ENCODE assay signal across 13 mouse cellular contexts in genomic region chr11:85571040-85571439, GRCm38 (mm10).
DNase-seq lines count a peak whose midpoint lies in the region; ATAC-seq and TF ChIP-seq lines count a peak whose summit lies in the region.
"Had no signal": no experiment of that assay in that cellular context is flagged by ENCODE, and none has a peak within 500 bp of the region (broad histone marks: within the 10 kb centered on the region; RNA-seq: fewer than 3 reads in every experiment).

No protein-coding gene starts in this region.

- TF ChIP-seq CTCF in liver, adult 2 months (IDR thresholded peaks at IDR 0.05; ENCODE audit: low read depth, low read length) = no peak

- H3K27ac ChIP-seq in heart, embryonic 13.5 days (replicated peaks) = peak overlapping the region; percentile 82
- H3K27ac ChIP-seq in heart, embryonic 11.5 days (ENCODE audit: low read depth, low read length) = no peak overlapping the region
- peak overlapping the region; percentile 16; the same call in 1 of the 2 replicates for H3K27ac ChIP-seq in liver, adult 2 months (replicated peaks; ENCODE audit: insufficient read depth, low read depth, low read length)
- no peak overlapping the region for H3K27ac ChIP-seq in liver, embryonic 11.5 days (ENCODE audit: low read depth, low read length)
- peak overlapping the region; percentile 76 for H3K27ac ChIP-seq in heart, embryonic 16.5 days (ENCODE audit: low read length)
- H3K27ac ChIP-seq: forebrain, embryonic 12.5 days; limb, embryonic 12.5 days; stomach, postnatal 0 days had no signal

- peak; percentile 15 for DNase-seq in liver, adult 2 months (ENCODE audit: extremely low read depth, low read depth, low spot score)
- DNase-seq in liver, embryonic 11.5 days (ENCODE audit: low spot score) = no peak
- DNase-seq in Muller cell, postnatal 12 days (ENCODE audit: inconsistent ontology term) = peak; percentile 73
- DNase-seq in thymus, postnatal 25 days = no peak
- DNase-seq: adrenal gland, postnatal 25 days; cerebellum, postnatal 25 days; thymus, postnatal 4 days had no signal

- H3K4me1 ChIP-seq in heart, embryonic 13.5 days = peaks cover 49% of the 10 kb centered on the region
- peaks cover 38% of the 10 kb centered on the region for H3K4me1 ChIP-seq in heart, embryonic 11.5 days (ENCODE audit: control insufficient read depth, insufficient read depth, low read length)
- H3K4me1 ChIP-seq in liver, adult 2 months (ENCODE audit: control insufficient read depth, insufficient read depth, low read length) = peaks cover 5% of the 10 kb centered on the region; the same call in 1 of the 2 replicates
- H3K4me1 ChIP-seq in liver, embryonic 11.5 days (replicated peaks; ENCODE audit: control insufficient read depth, insufficient read depth, low read length) = peaks cover 6% of the 10 kb centered on the region; the same call in 1 of the 2 replicates
- peaks cover 29% of the 10 kb centered on the region for H3K4me1 ChIP-seq in heart, embryonic 16.5 days (ENCODE audit: control insufficient read depth, insufficient read depth, low read length)

- no peak overlapping the region for H3K4me3 ChIP-seq in heart, embryonic 13.5 days
- H3K4me3 ChIP-seq in heart, embryonic 11.5 days (ENCODE audit: low read depth, low read length) = no peak overlapping the region
- no peak overlapping the region for H3K4me3 ChIP-seq in liver, adult 2 months (ENCODE audit: insufficient read depth, low read depth, low read length)
- no peak overlapping the region for H3K4me3 ChIP-seq in liver, embryonic 11.5 days (ENCODE audit: low read depth, low read length)
- no peak overlapping the region for H3K4me3 ChIP-seq in heart, embryonic 16.5 days (ENCODE audit: low read length)
- H3K4me3 ChIP-seq: forebrain, embryonic 12.5 days; limb, embryonic 12.5 days had no signal

- no peak overlapping the region for H3K9ac ChIP-seq in heart, embryonic 13.5 days
- no peak overlapping the region for H3K9ac ChIP-seq in heart, embryonic 11.5 days (ENCODE audit: low read depth, low read length)
- no peak overlapping the region for H3K9ac ChIP-seq in liver, adult 2 months (ENCODE audit: low read depth, low read length)
- no peak overlapping the region for H3K9ac ChIP-seq in liver, embryonic 11.5 days (ENCODE audit: low read depth, low read length)
- no peak overlapping the region for H3K9ac ChIP-seq in heart, embryonic 16.5 days (ENCODE audit: low read length)
- H3K9ac ChIP-seq: forebrain, embryonic 12.5 days; limb, embryonic 12.5 days had no signal

- H3K36me3 ChIP-seq in heart, embryonic 13.5 days = no peaks in the 10 kb centered on the region
- H3K36me3 ChIP-seq in heart, embryonic 11.5 days (ENCODE audit: control insufficient read depth, insufficient read depth, low read length) = no peaks in the 10 kb centered on the region
- no peaks in the 10 kb centered on the region for H3K36me3 ChIP-seq in liver, adult 2 months (ENCODE audit: control insufficient read depth, insufficient read depth, low read length)
- H3K36me3 ChIP-seq in liver, embryonic 11.5 days (ENCODE audit: control insufficient read depth, insufficient read depth, low read length) = no peaks in the 10 kb centered on the region
- no peaks in the 10 kb centered on the region for H3K36me3 ChIP-seq in heart, embryonic 16.5 days (ENCODE audit: control insufficient read depth, insufficient read depth)
- H3K36me3 ChIP-seq: forebrain, embryonic 12.5 days; limb, embryonic 12.5 days had no signal

- no peak for TF ChIP-seq POLR2A in liver, adult 2 months (IDR thresholded peaks at IDR 0.05; ENCODE audit: extremely low read depth, insufficient read depth, low read length)

- no peaks in the 10 kb centered on the region for H3K9me3 ChIP-seq in heart, embryonic 13.5 days
- H3K9me3 ChIP-seq in heart, embryonic 11.5 days (replicated peaks; ENCODE audit: control insufficient read depth, low read length) = no peaks in the 10 kb centered on the region
- no peaks in the 10 kb centered on the region for H3K9me3 ChIP-seq in liver, embryonic 11.5 days (ENCODE audit: control insufficient read depth, low read length)
- no peaks in the 10 kb centered on the region for H3K9me3 ChIP-seq in heart, embryonic 16.5 days (replicated peaks; ENCODE audit: control insufficient read depth, low read length)
- H3K9me3 ChIP-seq: forebrain, embryonic 12.5 days; limb, embryonic 12.5 days had no signal

- H3K79me2 ChIP-seq in liver, adult 2 months (ENCODE audit: control insufficient read depth, insufficient read depth, low read length) = no peaks in the 10 kb centered on the region

- WGBS in heart, embryonic 13.5 days = 31% methylated on average over 3 of the region's 3 CpGs
- WGBS in heart, embryonic 11.5 days (ENCODE audit: insufficient replicate concordance) = 41% methylated on average over 3 of the region's 3 CpGs
- WGBS in liver, adult 2 months = 77% methylated on average over 3 of the region's 3 CpGs
- 69% methylated on average over 3 of the region's 3 CpGs for WGBS in liver, embryonic 11.5 days
- WGBS in heart, embryonic 16.5 days = 21% methylated on average over 3 of the region's 3 CpGs

- no peak overlapping the region for H3K4me2 ChIP-seq in heart, embryonic 13.5 days
- no peak overlapping the region for H3K4me2 ChIP-seq in heart, embryonic 11.5 days
- no peak overlapping the region for H3K4me2 ChIP-seq in liver, embryonic 11.5 days
- peak overlapping the region; percentile 18; the same call in 1 of the 2 replicates for H3K4me2 ChIP-seq in heart, embryonic 16.5 days (ENCODE audit: low read depth, low read length)
- H3K4me2 ChIP-seq: forebrain, embryonic 12.5 days; limb, embryonic 12.5 days had no signal

- no peak for ATAC-seq in heart, embryonic 13.5 days (ENCODE audit: extremely low read depth, insufficient number of reproducible peaks, low FRiP score, low TSS enrichment)
- no peak for ATAC-seq in heart, embryonic 11.5 days (replicated peaks; ENCODE audit: insufficient number of reproducible peaks, low FRiP score, low TSS enrichment)
- ATAC-seq in liver, embryonic 11.5 days (replicated peaks; ENCODE audit: low FRiP score) = no peak
- no peak for ATAC-seq in heart, embryonic 16.5 days (replicated peaks; ENCODE audit: extremely low read depth, insufficient read depth, low FRiP score)

- H3K27me3 ChIP-seq in heart, embryonic 13.5 days (replicated peaks) = no peaks in the 10 kb centered on the region
- no peaks in the 10 kb centered on the region for H3K27me3 ChIP-seq in heart, embryonic 11.5 days (ENCODE audit: control insufficient read depth, insufficient read depth, low read length)
- H3K27me3 ChIP-seq in liver, adult 2 months (ENCODE audit: control insufficient read depth, insufficient read depth, low read length) = no peaks in the 10 kb centered on the region
- no peaks in the 10 kb centered on the region for H3K27me3 ChIP-seq in liver, embryonic 11.5 days (replicated peaks; ENCODE audit: control insufficient read depth, insufficient read depth, low read length)
- no peaks in the 10 kb centered on the region for H3K27me3 ChIP-seq in heart, embryonic 16.5 days (ENCODE audit: control insufficient read depth, insufficient read depth, low read length)
- H3K27me3 ChIP-seq: limb, embryonic 12.5 days had no signal

Comparison
In these comparisons a context has a peak if more than half of its experiments do, and no peak if none do; other contexts are left out.
1. H3K27ac ChIP-seq: peak in heart, embryonic 13.5 days (single experiment), liver, adult 2 months (single experiment) and heart, embryonic 16.5 days (single experiment); none in heart, embryonic 11.5 days (single experiment) and liver, embryonic 11.5 days (single experiment).
2. DNase-seq: peak in liver, adult 2 months (single experiment) and Muller cell, postnatal 12 days (single experiment); none in liver, embryonic 11.5 days (single experiment) and thymus, postnatal 25 days (single experiment).